Mouse (Mus musculus): ENCODE measurements around the gene Aig1. TPM values are rescaled to one million over a fixed set of nuclear protein-coding genes. Genes with fewer than 3 reads are reported as not detected.

Gene Aig1
- polyA plus RNA-seq, 1 experiment, result 70.7 TPM

- TF ChIP-seq CTCF (IDR thresholded peaks at IDR 0.05; ENCODE audit: extremely low read depth, insufficient read length, insufficient replicate concordance, low read depth, low read length), result no peak
- TF ChIP-seq POLR2A (IDR thresholded peaks at IDR 0.05; ENCODE audit: low read depth, low read length), result no peak
- Histone ChIP-seq H3K27me3 (ENCODE audit: control insufficient read depth, insufficient read depth, low read length) (no peaks in the 10 kb centered on the region), H3K4me3 (ENCODE audit: low read depth, low read length) (no peak overlapping the region), H3K27ac (ENCODE audit: insufficient read depth, low read depth, low read length) (no peak overlapping the region), H3K4me1 (ENCODE audit: control insufficient read depth, insufficient read depth, insufficient read length, low read length) (no peaks in the 10 kb centered on the region), H3K36me3 (ENCODE audit: control insufficient read depth, insufficient read depth, low read length) (peaks cover 6% of the 10 kb centered on the region; the same call in 1 of the 2 replicates)
- WGBS, result 90% methylated on average over 5 of the region's 5 CpGs
These were observed 178.0 kb downstream of the Aig1 start for GRCm38 (mm10) chr10:13690773-13691172.

DNA sequence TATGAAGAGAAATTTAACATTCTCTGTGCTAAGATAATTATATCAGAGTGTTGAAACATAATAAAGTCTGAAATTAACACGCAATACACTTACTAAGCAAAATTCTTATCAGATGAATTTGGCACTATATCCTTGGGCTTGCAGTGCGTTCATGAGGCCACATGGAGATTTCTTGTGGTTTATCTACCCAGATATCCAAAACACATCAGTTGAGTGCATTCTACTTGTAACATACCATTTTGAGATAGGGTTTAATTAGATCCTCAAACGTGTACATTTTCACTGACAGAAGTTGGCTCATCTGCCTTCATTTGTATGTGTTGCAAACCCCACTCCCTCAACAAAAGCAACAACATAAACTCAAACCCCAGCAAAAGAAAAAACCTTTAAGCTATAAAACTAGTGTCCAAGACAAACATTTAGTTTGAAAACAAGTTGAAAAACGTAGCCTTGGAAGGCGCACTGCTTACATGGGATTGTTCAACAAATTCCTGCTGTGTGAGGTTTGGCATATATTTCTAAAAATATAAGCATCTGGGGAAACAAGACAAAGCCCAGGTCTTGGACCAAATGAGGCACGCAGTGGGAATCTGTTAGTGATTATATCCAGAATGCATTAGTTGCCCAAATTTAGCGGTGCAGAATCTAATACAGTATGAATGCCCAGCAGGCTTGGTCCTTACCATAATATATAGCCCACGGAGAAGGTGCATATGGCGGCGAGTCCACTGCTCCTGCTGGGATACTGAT lies 178.8 kb downstream of the Aig1 start:
- Histone ChIP-seq H3K36me3 (ENCODE audit: control insufficient read depth, insufficient read depth, low read length) (peaks cover 6% of the 10 kb centered on the region; the same call in 1 of the 2 replicates), H3K4me3 (ENCODE audit: low read depth, low read length) (no peak overlapping the region), H3K4me1 (ENCODE audit: control insufficient read depth, insufficient read depth, insufficient read length, low read length) (no peaks in the 10 kb centered on the region), H3K27me3 (ENCODE audit: control insufficient read depth, insufficient read depth, low read length) (no peaks in the 10 kb centered on the region), H3K27ac (ENCODE audit: insufficient read depth, low read depth, low read length) (no peak overlapping the region)
- TF ChIP-seq CTCF (IDR thresholded peaks at IDR 0.05; ENCODE audit: extremely low read depth, insufficient read length, insufficient replicate concordance, low read depth, low read length), result no peak
- WGBS, result 87% methylated on average over 10 of the region's 10 CpGs

- H3K27ac ChIP-seq (ENCODE audit: insufficient read depth, low read depth, low read length), result no peak overlapping the region
- H3K36me3 ChIP-seq (ENCODE audit: control insufficient read depth, insufficient read depth, low read length), result peaks cover 6% of the 10 kb centered on the region; the same call in 1 of the 2 replicates
- TF ChIP-seq CTCF (IDR thresholded peaks at IDR 0.05; ENCODE audit: extremely low read depth, insufficient read length, insufficient replicate concordance, low read depth, low read length) (no peak), POLR2A (IDR thresholded peaks at IDR 0.05; ENCODE audit: low read depth, low read length) (no peak)
- H3K27me3 ChIP-seq (ENCODE audit: control insufficient read depth, insufficient read depth, low read length), result no peaks in the 10 kb centered on the region
- 65% methylated on average over 15 of the region's 15 CpGs for WGBS
- no peak overlapping the region for H3K4me3 ChIP-seq (ENCODE audit: low read depth, low read length)
- H3K4me1 ChIP-seq (ENCODE audit: control insufficient read depth, insufficient read depth, insufficient read length, low read length), result no peaks in the 10 kb centered on the region
These were observed 180.2 kb downstream of the Aig1 start for GRCm38 (mm10) chr10:13688386-13689120.

- TF ChIP-seq CTCF (IDR thresholded peaks at IDR 0.05; ENCODE audit: extremely low read depth, insufficient read length, insufficient replicate concordance, low read depth, low read length) (no peak), POLR2A (IDR thresholded peaks at IDR 0.05; ENCODE audit: low read depth, low read length) (no peak)
- H3K4me3 ChIP-seq (ENCODE audit: low read depth, low read length), result no peak overlapping the region
- peaks cover 8% of the 10 kb centered on the region; the same call in 1 of the 2 replicates for H3K36me3 ChIP-seq (ENCODE audit: control insufficient read depth, insufficient read depth, low read length)
- H3K4me1 ChIP-seq (ENCODE audit: control insufficient read depth, insufficient read depth, insufficient read length, low read length), result no peaks in the 10 kb centered on the region
- 92% methylated on average over 8 of the region's 8 CpGs for WGBS
- no peak overlapping the region for H3K27ac ChIP-seq (ENCODE audit: insufficient read depth, low read depth, low read length)
- no peaks in the 10 kb centered on the region for H3K27me3 ChIP-seq (ENCODE audit: control insufficient read depth, insufficient read depth, low read length)
These were observed 181.5 kb downstream of the Aig1 start for GRCm38 (mm10) chr10:13687182-13687810.

DNA sequence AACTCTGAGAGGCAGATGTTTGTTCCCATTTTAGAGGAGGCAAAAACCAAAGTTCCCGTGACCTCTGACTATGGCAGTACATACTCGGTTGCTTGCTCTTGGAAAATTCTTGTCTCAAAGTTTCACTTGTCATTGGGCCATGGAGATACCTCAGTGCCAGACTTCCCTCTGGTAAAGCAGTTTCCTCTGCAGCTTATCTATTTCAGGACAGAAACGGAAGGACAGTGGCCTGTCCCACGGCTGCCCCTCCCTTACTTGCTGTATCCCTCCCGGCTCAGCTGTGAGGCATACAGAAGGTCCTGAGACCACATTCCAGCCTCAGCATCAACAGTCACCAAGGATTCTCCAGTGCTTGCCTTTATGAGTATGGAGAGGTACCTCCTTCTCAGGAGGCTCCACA lies 182.7 kb downstream of the Aig1 start:
- WGBS, result 73% methylated on average over 5 of the region's 5 CpGs
- H3K27ac ChIP-seq (ENCODE audit: insufficient read depth, low read depth, low read length), result no peak overlapping the region
- no peaks in the 10 kb centered on the region for H3K27me3 ChIP-seq (ENCODE audit: control insufficient read depth, insufficient read depth, low read length)
- peaks cover 8% of the 10 kb centered on the region; the same call in 1 of the 2 replicates for H3K36me3 ChIP-seq (ENCODE audit: control insufficient read depth, insufficient read depth, low read length)
- no peak for TF ChIP-seq POLR2A (IDR thresholded peaks at IDR 0.05; ENCODE audit: low read depth, low read length)
- TF ChIP-seq CTCF (IDR thresholded peaks at IDR 0.05; ENCODE audit: extremely low read depth, insufficient read length, insufficient replicate concordance, low read depth, low read length), result no peak
- H3K4me1 ChIP-seq (ENCODE audit: control insufficient read depth, insufficient read depth, insufficient read length, low read length), result no peaks in the 10 kb centered on the region
- H3K4me3 ChIP-seq (ENCODE audit: low read depth, low read length), result no peak overlapping the region

GRCm38 (mm10) chr10:13685366-13685765 lies 183.4 kb downstream of the Aig1 start:
- no peak overlapping the region for H3K4me3 ChIP-seq (ENCODE audit: low read depth, low read length)
- no peaks in the 10 kb centered on the region for H3K27me3 ChIP-seq (ENCODE audit: control insufficient read depth, insufficient read depth, low read length)
- 91% methylated on average over 8 of the region's 8 CpGs for WGBS
- no peak overlapping the region for H3K27ac ChIP-seq (ENCODE audit: insufficient read depth, low read depth, low read length)
- no peaks in the 10 kb centered on the region for H3K4me1 ChIP-seq (ENCODE audit: control insufficient read depth, insufficient read depth, insufficient read length, low read length)
- peaks cover 8% of the 10 kb centered on the region; the same call in 1 of the 2 replicates for H3K36me3 ChIP-seq (ENCODE audit: control insufficient read depth, insufficient read depth, low read length)
- TF ChIP-seq POLR2A (IDR thresholded peaks at IDR 0.05; ENCODE audit: low read depth, low read length), result no peak
- TF ChIP-seq CTCF (IDR thresholded peaks at IDR 0.05; ENCODE audit: extremely low read depth, insufficient read length, insufficient replicate concordance, low read depth, low read length), result no peak

DNA sequence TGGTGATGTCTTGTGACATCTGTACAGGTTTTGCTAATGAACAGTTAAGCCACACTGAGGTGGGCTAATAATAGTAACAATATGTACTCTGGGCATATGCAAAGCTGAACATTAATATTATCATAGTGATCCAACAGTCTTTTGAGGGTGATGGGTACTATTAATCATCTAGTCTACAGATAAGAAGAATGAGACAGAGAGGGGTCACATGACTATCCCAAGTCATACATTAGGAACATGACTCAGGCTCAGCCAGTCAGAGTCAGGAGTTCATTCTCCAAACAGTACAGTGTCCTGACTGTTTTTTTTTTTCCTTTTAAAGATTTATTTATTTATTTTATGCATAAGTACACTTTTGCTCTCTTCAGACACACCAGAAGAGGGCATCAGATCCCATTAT lies 184.3 kb downstream of the Aig1 start:
- TF ChIP-seq POLR2A (IDR thresholded peaks at IDR 0.05; ENCODE audit: low read depth, low read length) (no peak), CTCF (IDR thresholded peaks at IDR 0.05; ENCODE audit: extremely low read depth, insufficient read length, insufficient replicate concordance, low read depth, low read length) (no peak)
- H3K27ac ChIP-seq (ENCODE audit: insufficient read depth, low read depth, low read length), result no peak overlapping the region
- H3K4me1 ChIP-seq (ENCODE audit: control insufficient read depth, insufficient read depth, insufficient read length, low read length), result no peaks in the 10 kb centered on the region
- no peak overlapping the region for H3K4me3 ChIP-seq (ENCODE audit: low read depth, low read length)
- 0 out of 2 replicates have a peak, but pooled peaks cover 5% of the 10 kb centered on the region for H3K36me3 ChIP-seq (ENCODE audit: control insufficient read depth, insufficient read depth, low read length)
- H3K27me3 ChIP-seq (ENCODE audit: control insufficient read depth, insufficient read depth, low read length), result no peaks in the 10 kb centered on the region
